Mouse (Mus musculus): ENCODE results near the gene Olfr382.
"Not testable (repeated sequence)": the region's sequence is repeated elsewhere in the genome, so short reads cannot be mapped to it uniquely, and the experiment has no call there.

Gene Olfr382

DNA sequence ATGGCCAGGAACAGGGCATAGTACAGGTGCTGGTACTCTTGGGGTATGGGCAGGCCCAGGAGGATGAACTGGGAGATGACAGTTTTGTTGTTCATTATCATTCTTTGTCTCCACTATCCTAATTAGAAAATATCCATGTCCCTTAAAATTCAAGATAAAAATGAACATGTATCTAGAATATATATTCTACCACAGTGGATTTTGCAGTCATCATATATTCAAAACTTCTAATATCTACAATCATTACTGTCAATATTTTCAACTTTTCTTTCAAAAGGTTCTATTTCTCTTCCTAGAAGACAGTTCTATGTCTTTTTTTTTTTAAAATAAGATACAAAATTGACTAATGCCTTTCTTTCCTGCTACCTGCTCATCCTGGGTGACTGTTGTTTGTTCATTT is at the start of gene Olfr382:
Gene Olfr382 (minus strand): TSS at position 101 of the 400 bp plus-strand sequence.
- DNase-seq: no peak

DNA sequence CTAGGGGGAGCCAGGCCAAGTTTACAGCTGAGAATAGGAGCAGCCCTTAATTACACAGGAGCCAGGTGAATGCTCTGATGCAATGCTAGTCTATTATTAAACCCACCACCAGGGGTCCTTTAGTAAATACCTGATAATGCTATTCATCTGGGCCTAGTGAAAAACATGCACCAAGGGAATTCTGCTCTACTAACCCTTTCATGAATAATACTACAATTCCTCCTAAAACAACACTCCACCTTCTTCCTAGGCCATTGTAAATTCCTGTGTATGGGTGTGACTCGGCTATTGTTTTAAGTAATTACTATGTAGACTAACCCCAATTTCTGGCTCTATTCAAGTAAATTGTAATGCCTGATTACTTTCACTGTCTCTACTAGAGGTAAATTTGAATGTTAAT is 12.0 kb upstream of the Olfr382 start:
- DNase-seq: not testable (repeated sequence)

DNA sequence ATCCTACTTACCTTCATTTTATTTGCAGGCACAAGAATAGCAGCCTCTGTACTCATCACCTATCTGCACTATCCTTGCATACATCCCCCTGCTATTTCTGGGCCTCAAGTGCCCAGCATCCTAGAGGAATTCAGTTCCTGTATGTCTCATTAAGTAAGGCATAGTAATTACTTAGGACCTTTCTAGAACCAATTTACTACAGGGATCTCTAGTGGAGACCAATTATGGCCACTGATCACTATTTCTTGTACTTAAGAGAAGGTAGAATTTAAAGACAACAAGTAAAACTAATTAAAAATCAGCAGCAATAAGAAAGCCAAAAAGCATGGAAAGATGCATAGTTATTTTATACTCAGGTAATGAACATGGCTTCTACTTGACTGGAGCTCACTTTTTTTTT is 25.5 kb downstream of the Olfr382 start, which contains the start of gene Olfr381:
Gene Olfr381 (minus strand): TSS at position 101 of the 400 bp plus-strand sequence.
- no peak for DNase-seq

All from cerebellum, postnatal 25 days (tissue).